Mouse (Mus musculus) cortical plate, adult 2 months (tissue): Measurements from ENCODE around the gene Zfp1. TPM values are rescaled to one million over a fixed set of nuclear protein-coding genes. Genes with fewer than 3 reads are reported as not detected.

Experiments
- H3K27ac ChIP-seq: fragments of 200-500 bp; 2 replicates; pipeline ENCODE4 v1.5.1; 2012; ENCODE audit warnings: low read length, control low read depth, inconsistent platforms; ENCODE audit not compliant: insufficient read depth
- H3K4me1 ChIP-seq: fragments of 200-500 bp; 2 replicates; pipeline ENCODE4 v1.6.1; 2011; ENCODE audit warnings: low read length; ENCODE audit not compliant: control insufficient read depth, insufficient read depth
- H3K4me3 ChIP-seq: fragments of 200-500 bp; 2 replicates; pipeline ENCODE4 v1.5.1; 2011; ENCODE audit warnings: mild to moderate bottlenecking, low read length, control low read depth; ENCODE audit not compliant: insufficient read depth
- CTCF ChIP-seq: fragments of 200-500 bp; IDR thresholded peaks from 2 replicates; pipeline ENCODE4 v1.5.1; 2011; ENCODE audit warnings: mild to moderate bottlenecking, control low read depth, low read length; ENCODE audit not compliant: insufficient read depth; ENCODE audit errors: extremely low read depth
- POLR2A ChIP-seq: fragments of 200-500 bp; IDR thresholded peaks from 2 replicates; pipeline ENCODE4 v1.6.1; 2011; ENCODE audit warnings: mild to moderate bottlenecking, low read length, control low read depth; ENCODE audit not compliant: insufficient read depth; ENCODE audit errors: extremely low read depth
- polyA plus RNA-seq: library from polyadenylated mRNA; depleted of rRNA; stranded (reverse); fragments of >200 nt; gene quantifications from 2 replicates; pipeline ENCODE4 v1.2.3, GENCODE M21; 2012

Gene Zfp1
- polyA plus RNA-seq, 1 experiment: 27.0 TPM

- H3K4me3 ChIP-seq: no peak overlapping the region
- no peak overlapping the region for H3K27ac ChIP-seq
- TF ChIP-seq POLR2A: no peak
- TF ChIP-seq CTCF: no peak
- H3K4me1 ChIP-seq: no peaks in the 10 kb centered on the region
Observed at GRCm38 (mm10) chr8:111658819-111659423, 15.7 kb downstream of the Zfp1 start.

- no peak overlapping the region for H3K4me3 ChIP-seq
- H3K27ac ChIP-seq: no peak overlapping the region
- no peaks in the 10 kb centered on the region for H3K4me1 ChIP-seq
- TF ChIP-seq CTCF (peak; percentile 81), POLR2A (no peak)
Observed at GRCm38 (mm10) chr8:111662473-111662872, 19.3 kb downstream of the Zfp1 start.

- H3K4me3 ChIP-seq: no peak overlapping the region
- no peak for TF ChIP-seq POLR2A
- TF ChIP-seq CTCF: no peak
- H3K4me1 ChIP-seq: no peaks in the 10 kb centered on the region
- H3K27ac ChIP-seq: no peak overlapping the region
Observed at GRCm38 (mm10) chr8:111666751-111667150, 23.6 kb downstream of the Zfp1 start.

GRCm38 (mm10) chr8:111676237-111676636, 33.0 kb downstream of the Zfp1 start:
- Histone ChIP-seq H3K27ac (no peak overlapping the region), H3K4me1 (no peaks in the 10 kb centered on the region), H3K4me3 (no peak overlapping the region)
- TF ChIP-seq CTCF (peak; percentile 24; the same call in 1 of the 2 replicates), POLR2A (no peak)

- Histone ChIP-seq H3K4me3 (no peak overlapping the region), H3K4me1 (no peaks in the 10 kb centered on the region), H3K27ac (no peak overlapping the region)
- TF ChIP-seq POLR2A: no peak
- TF ChIP-seq CTCF: peak; percentile 73
Observed at GRCm38 (mm10) chr8:111678111-111678510, 34.9 kb downstream of the Zfp1 start.

- Histone ChIP-seq H3K27ac (no peak overlapping the region), H3K4me1 (no peaks in the 10 kb centered on the region), H3K4me3 (no peak overlapping the region)
- TF ChIP-seq POLR2A: no peak
- no peak for TF ChIP-seq CTCF
Observed at GRCm38 (mm10) chr8:111678848-111679247, 35.6 kb downstream of the Zfp1 start.

GRCm38 (mm10) chr8:111680423-111681028, 37.3 kb downstream of the Zfp1 start:
- H3K4me1 ChIP-seq: no peaks in the 10 kb centered on the region
- H3K27ac ChIP-seq: no peak overlapping the region
- H3K4me3 ChIP-seq: no peak overlapping the region
- no peak for TF ChIP-seq CTCF
- no peak for TF ChIP-seq POLR2A

- no peak overlapping the region for H3K4me3 ChIP-seq
- TF ChIP-seq CTCF (no peak), POLR2A (no peak)
- no peak overlapping the region for H3K27ac ChIP-seq
- no peaks in the 10 kb centered on the region for H3K4me1 ChIP-seq
Observed at GRCm38 (mm10) chr8:111681153-111681552, 38.0 kb downstream of the Zfp1 start.

GRCm38 (mm10) chr8:111682521-111682920, 39.3 kb downstream of the Zfp1 start:
- H3K27ac ChIP-seq: no peak overlapping the region
- no peak overlapping the region for H3K4me3 ChIP-seq
- no peaks in the 10 kb centered on the region for H3K4me1 ChIP-seq
- TF ChIP-seq CTCF (no peak), POLR2A (no peak)

- H3K4me1 ChIP-seq: no peaks in the 10 kb centered on the region
- no peak overlapping the region for H3K4me3 ChIP-seq
- H3K27ac ChIP-seq: no peak overlapping the region
- TF ChIP-seq CTCF (no peak), POLR2A (no peak)
Observed at GRCm38 (mm10) chr8:111686881-111687280, 43.7 kb downstream of the Zfp1 start.
